Mouse (Mus musculus) gastrocnemius, adult 8-10 months (tissue): ENCODE results near the gene Hipk2. TPM values are rescaled to one million over a fixed set of nuclear protein-coding genes. Genes with fewer than 3 reads are reported as not detected.

Experiments
- DNase-seq, 2 experiments: peaks; one replicate each; pipeline ENCODE4 v3.0.0; 2022; ENCODE audit warnings: low spot score in 2 of 2
- total RNA-seq, 4 experiments: library from RNA; stranded (reverse); gene quantifications; 2 replicates each; pipeline ENCODE4 v1.2.4; 2022

Gene Hipk2
- total RNA-seq, 4 experiments from 2014 or later, result 65.2 to 144 (median 96.6) TPM

DNA sequence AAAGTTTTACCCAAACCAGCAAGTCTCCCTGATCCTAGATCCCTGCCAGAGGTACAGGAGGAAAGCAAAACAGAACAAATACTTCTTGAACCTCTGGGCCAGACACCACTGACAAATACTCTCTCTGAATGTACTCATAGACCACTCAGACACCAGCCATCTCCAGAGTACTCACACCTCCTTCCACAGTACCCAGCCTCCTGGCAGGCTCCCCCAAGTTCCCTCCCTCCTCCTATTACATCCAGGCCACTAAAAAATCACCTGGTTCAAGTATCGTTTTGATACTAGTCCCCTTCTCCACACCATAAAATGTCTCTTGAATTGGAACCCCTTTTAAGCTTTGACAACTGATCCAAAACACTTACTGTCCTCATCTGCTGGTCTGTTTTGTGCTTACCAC, 8.7 kb downstream of the Hipk2 start:
- DNase-seq, result peak; percentile 21 to 33

DNA sequence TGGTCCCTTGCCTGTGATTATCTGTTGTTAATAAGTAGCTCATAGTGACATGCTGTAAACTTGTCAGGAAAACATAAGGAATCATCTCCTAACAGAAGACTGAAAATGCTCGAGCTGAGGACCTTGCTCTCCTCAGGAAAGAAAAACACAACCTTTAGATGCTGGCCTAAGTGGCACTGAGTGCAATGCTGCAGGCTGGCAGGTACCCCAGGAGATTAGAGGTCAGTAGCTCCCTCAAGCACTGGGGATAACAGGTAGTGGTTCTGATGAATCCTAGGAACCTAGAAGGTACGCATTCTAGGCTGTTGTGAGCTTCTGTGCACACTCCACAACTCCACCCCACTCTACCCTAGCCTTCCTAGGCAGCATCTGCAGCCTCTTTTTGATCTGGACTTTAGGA, 9.2 kb downstream of the Hipk2 start:
- no peak for DNase-seq

DNA sequence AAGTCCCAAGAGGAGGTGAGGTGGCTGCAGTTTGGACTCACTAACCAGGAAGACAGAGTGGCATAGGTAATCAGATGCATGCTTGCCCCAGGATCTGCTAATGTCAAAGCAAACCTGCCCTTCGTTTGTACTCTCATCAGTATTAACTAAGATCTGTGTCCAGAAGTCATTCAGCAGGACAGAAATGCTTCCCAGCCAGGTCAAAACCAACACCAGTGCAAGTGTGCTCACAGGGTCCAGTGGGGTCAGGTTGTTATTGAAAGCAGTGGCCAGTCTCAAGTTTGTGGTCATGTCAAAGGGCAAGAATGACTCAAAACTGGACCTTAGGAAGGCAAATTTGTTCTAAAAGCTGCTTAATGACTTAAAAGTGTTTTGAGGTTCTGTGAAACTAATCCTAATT, 9.6 kb downstream of the Hipk2 start:
- DNase-seq, result no peak

DNA sequence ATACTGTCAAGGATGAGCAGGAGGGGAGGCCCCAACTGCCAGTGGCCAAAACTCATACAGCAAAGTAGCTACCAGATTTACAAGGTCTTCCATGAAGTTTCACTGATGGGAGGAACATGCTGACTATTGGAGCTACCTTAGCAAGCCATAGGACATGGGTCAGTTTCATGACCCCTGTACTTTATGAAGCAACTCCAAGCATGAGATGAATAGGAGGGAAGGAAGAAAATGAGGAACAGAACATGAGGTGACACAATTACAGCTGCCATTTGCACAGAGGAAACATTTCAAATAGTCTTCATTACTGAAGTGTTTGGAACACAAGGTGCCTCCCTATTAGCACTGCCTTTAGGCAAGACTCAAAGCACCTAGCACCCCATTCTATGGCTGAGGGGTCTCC, 10.2 kb downstream of the Hipk2 start:
- DNase-seq, result no peak

DNA sequence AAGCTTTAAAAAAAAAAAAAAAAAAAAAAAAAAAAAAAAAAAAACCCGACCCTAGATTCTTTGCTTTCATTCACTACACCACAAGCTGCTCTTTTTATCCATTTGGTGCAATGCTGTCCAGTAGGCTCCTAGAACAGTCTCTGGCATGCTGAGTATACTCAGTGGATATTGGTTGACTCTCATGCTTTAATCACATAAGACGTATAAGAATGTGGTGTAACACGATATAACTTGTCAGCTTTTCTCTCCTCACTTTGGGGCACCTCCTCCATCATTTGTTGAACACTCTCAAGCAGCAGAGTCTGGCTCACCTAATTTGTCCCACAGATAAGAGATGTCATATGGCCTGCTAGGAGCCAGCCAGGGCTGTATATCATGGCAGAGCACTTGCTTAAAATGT, 12.4 kb downstream of the Hipk2 start:
- DNase-seq, result no peak

DNA sequence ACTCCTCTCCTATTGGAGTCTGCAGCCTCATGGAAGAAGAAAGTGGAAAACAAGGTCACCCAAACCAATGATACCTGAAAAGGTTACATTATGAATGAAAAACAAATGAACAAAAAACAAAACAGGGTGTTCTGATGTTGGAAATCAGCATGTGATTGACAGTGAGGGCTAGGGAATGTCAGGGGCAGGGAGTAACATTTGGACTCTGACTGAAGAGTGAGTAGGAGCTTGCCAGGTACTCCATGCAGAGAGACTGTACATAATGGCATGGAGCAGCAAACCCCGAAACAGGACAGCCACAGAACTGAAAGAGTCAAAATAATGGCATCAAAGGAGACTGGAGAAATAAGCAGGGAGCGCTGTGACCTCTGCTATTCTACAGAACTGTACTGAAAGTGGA, 15.7 kb downstream of the Hipk2 start:
- DNase-seq, result no peak

DNA sequence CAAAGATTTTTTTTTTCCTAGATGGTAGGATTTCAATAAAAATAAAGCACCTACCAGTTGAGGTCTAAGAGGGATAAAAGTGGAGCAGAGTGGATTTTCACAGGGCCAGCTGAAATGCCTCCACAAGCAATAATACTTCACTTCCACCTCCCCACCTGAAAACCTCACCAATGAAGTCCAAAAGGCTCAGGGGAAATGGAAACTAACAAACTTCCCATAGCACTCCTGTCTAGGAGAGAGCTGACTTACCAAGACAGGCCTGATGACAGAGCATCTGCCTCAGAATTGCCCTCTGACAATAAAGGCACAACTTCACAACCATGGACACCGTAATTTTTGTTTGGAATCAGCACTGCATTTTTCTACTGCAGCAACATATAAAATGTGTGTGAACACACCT, 16.1 kb downstream of the Hipk2 start:
- DNase-seq, result no peak

DNA sequence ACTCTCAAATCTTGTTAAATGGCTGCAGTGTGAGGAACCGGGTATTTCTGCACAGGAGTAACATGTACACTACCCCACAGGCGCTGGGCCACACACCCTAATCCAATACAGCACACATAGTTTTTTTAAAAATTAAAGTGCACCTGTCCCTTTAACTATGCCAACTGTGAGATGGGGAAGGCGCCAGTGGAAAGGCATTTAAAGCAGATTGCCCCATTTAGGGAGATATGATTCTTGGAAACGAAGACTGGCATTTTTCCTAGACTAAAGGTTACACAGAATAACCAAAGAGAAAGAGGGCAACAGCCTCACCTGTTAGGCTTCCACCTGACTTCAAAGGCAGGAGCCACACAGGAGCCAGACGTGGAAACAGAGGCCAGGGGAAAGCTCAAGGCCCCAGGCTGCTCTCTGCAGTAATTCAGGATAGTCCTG, 22.4 kb downstream of the Hipk2 start:
- DNase-seq, result no peak

DNA sequence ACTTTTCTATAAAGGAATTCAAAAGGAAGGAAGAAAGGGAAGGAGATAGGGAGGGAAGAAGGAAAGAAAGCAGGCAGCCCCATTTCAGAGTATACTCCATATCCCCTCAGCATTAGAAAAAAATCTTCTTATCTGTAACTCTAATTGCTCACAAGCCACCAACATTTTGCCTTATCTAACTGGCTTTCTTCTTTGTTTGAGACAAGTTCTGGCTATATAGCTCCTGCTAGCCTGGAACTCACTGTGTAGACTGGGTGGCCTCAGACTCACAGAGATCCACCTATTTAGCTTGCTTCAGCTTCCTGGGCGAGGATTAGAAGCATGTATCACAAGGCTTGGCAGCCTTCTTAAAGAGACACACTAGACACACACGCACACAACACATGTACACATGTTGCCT, 24.2 kb downstream of the Hipk2 start:
- DNase-seq, result no peak

DNA sequence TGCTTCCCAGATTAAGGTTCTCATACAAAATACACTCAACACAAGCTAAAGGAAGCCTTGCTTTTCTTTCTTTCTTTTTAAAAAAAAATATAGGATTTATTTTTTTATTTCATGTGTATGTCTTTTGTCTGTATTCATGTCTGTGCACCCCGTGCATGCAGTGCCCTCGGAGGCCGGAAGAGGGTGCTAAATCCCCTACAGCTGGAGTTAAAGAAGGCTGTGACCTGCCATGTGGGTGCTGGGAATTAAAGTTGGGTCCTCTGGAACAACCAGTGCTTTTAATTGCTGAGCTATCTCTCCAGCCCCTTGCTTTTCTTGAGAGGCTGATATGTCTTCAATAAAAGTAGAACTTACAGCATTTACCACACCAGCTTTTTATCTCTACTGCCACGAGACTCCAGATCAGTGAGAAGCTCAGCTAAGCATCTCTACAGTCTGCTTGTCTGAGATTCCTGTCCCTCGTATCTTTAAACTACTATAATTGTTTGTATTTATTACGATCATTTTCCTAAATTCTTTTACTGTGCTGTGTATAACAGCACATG, 25.2 kb downstream of the Hipk2 start:
- no peak for DNase-seq

DNA sequence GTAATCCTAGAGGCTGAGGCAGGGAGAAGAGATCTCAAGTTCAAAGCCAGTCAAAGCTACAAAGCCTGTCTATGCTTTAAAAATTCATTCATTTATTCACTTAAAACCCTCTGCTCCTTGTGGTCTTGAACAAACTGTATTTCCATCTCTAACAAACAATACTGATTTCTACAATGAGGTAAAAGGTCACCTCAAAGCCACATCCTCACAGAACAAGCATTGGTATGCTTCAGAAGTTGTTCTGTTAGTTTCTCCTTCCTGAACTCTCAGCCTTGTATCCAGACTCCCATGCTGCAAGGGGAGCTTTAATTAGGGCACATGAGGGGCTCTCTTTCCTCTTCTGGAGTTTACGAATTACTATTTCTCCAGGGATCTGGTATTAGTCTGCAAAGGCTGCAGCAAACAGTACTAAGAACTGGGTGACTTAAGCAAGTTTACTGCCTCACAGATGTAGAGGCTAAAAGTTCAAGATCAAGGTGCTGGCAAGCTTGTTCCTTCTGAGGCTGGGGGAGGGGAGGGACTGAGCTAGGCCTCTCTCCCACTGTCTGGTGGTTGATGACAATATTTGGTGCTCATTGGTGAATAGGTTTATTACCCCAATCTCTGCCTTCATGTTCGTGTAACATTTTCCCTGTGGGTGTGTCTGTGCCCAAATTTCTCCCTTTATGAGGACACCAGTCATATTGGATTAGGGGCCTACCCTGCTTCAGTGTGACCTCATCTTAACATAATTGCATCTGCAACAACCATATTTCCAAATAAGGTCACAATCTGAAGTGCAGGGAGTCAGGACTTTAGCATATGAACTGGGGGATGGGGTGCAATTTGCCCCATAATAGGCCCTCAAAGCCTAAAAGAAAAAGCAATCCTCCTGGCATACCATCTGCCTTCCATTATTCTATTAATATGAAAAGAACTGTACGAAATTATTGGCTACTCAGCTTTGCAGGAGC, 27.7 kb downstream of the Hipk2 start:
- no peak for DNase-seq

DNA sequence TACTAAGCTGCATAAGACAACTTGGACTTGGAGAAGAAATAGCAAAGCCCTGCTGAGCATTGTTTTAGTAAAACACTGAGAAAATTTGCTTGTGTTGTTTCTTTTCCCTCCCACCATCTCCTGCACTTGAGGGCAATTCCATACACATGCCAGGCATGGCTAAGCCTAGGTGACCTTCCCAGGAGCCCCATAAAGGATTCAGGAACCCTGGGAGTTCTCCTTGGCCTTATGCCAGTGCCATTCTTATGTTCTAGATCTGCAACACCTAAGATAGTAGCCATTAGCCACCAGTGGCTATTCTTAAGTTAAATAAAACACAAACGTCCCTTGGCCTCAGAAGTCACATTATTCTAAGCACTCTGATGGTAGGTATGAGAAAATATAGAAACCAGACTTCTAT, 28.5 kb downstream of the Hipk2 start:
- no peak for DNase-seq

DNA sequence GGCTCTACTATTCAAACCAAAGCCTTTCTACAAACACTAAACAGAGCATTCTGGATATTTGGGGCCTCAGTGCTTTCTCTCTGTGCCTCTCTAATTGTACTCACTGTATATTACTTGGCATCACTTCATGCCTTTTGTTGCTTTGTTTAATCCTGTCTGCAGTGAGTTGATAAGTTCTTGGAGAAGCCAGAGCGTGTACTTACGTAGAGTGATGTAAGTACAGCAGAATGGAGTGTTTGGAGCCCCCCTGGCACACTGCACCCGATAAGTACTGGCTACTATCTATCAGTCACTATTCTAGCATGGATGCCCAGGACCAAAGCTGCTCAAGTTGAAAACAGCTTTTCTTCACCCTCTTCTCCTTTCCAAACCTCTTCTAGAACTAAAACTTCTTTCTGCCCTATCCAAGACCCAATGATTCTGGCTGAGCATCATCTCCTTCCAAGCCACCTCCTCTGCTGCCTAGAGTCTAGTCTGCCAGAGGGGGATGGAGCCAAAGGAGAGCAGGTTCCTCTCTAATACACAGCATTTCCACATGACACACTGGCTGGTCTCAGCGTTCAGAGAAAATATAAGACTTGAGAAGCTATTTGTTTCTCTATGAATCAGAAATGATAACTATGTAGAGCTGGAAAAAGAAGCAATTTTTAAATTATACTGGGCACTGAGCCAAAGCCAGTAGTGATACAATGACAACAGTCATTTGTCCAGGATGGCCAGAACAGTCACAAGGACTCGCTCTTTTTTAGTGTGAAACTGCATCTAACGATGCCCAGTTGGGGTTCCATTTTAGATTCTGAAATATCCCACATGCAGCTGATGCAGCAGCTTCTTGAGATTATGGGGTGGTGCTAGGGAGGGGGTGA, 29.4 kb downstream of the Hipk2 start:
- DNase-seq, result no peak

DNA sequence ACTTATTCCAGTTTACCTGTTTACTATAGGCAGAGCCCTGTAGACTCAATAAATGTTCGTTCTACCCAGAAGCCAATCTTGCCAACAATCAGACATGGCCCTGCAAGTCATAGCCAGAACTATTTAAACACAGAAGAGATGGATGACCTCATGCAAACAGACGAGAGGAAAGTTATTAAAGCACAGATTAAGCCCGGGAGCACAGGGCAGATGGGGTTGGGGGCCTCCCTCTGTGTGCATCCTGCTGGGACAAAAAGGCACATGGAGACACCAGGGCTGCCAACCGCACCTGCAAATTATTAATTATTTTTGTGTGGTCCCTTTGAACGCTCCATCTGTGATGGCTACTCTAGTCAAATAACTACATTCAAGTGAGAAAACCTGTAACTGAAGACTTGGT, 30.1 kb downstream of the Hipk2 start:
- DNase-seq, result no peak

DNA sequence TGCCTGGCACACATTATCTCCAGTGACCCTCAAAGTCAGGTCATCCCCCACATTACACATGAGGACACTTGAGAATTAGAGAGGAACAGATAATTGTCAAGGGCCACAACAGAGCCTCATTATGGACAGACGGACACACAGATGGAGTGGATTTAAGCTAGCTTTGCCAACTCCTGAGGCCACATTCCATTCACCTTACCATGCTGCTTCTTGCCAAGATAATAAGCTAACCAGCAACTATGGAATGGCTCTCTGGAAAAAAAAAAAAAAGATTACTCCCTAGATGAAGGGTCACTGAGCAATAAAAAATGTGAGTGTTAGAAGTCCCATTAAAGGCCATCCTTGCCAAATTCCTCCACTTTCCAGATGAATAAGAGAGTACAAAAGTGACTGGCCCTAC, 30.8 kb downstream of the Hipk2 start:
- DNase-seq, result no peak

DNA sequence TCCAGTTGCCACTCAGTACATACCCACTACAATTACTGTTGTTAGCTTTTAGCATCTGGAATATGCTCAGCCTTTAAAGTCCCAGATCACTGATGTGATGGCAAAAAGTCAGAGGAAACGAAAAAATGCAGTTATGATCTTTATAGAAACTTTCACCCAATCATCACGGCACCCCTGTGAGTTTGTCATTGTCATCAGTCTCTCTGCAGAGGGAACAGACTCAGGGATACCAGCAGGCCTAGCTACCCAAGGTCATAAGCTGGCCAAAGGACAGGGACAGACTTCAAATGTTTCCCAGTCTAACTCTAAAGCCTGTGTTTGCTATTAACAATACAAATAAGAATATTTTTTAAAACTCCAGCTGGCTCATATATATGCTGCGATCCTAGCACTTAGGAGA, 34.4 kb downstream of the Hipk2 start:
- DNase-seq, result no peak

DNA sequence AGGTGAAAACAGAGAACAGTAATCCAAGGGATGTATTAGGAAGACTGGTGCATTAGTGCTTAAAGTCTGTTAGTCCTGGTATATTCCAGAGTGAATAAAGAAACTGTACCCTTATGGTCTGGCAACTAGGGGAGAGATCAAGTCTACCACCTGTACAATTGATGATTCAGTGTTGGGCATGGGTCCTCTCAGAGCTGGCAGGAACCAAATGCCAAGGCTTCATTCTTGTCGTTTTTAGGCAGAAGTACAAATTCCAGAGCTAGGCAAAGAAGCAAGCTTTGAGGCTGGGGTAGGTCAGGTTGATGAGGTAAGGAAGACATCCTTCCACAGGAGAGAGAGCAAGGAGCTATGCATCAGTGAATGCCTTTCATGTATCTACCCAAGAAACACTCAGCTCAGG, 35.2 kb downstream of the Hipk2 start:
- DNase-seq, result no peak

DNA sequence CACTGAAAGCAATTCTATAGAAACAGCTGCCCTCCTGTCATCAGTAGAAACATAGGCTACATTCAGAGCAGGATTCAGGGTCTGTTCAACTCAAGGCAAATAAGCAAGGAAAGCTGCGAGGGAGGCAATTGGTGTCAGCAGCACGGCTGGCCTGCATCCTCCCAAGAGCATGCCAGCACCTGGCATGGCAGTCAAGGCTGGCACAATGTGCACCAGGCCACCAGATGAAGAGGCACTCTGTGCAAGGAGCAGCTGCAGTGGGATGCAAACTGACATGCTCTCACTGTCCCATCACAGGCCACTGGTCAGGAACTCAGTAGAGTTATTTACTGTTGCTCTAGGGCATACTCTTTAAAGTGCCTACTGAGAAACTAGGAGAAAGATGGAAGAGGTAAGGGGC, 35.6 kb downstream of the Hipk2 start:
- peak in 1 of 2 experiments; percentile 32 for DNase-seq

DNA sequence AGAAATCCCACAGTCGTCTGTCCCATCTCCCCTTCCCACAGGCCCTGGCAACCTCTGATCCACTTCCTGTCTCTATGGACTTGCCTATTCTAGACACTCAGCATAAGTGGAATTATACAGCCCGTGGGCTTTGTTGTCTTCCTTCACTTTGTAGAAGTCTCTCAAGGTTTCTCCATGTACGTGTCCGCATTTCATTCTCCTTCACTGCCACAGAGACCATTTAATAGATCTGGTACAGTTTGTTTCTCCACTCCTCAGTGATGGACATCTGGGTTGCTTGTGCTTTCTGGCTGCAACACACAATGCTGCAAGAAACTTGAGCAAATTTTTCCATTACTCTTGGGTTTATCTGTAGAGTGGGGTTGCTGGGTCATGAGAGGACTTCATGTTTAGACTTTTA, 36.1 kb downstream of the Hipk2 start:
- no peak for DNase-seq

DNA sequence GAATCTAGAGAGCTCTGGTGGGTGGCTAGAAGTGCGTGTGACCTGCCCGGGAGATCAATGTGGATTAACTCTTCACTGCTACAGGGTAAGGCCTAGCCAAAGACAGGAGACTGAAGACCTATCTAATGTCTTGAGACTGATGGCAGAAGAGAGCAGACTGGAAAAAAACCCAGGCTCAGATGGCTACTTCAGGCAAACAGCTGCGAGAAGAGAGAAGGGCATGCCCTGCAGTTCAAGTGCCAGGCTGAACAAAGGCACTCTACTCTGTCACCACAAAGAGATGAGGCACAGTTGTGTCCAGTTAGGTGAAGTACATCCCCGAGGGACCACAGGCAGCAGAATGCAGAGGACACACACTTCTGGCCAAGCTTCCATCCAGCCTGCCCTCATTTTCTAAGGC, 37.9 kb downstream of the Hipk2 start:
- DNase-seq, result no peak

DNA sequence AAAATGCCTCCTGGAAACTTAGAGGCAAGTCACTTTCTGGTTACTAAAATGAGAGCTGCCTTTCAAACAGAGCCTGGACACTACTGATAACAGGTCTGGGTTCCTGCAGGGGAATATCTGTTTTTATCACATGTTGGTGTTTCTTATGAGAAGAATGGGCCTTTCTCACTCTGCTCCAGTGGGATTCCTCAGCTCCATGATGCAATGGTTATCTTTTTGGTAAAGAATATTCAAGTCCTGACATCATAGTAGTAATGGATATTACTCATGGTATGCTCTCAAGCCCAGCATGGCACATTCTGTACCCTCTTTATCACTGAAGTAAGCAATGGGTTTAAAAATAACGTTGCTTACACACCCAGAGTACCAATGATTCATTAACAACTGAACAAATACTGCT, 40.7 kb downstream of the Hipk2 start:
- no peak for DNase-seq

DNA sequence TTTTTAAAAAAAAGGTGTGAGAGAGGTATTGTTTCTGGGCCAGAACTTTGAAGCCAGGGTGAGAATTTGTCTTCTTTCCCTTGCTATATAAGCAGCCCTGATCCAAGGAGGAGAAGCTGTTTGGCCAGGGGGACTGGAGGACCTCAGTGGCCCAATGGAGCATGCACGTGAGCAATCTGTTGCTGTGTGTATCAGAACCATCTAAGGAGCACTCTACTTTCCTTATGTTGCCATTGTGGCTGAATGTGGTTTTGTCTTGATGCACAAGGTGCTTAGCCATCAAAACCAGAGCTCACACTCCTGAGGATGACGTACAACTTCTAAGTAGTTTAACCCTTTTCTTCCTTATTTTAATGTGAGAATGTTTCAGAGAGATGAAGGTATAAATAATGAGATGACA, 41.2 kb downstream of the Hipk2 start:
- DNase-seq, result no peak
